Mouse (Mus musculus) liver, embryonic 14.5 days (tissue): ENCODE measurements around the gene Tmem125. TPM values are rescaled to one million over a fixed set of nuclear protein-coding genes. Genes with fewer than 3 reads are reported as not detected.

Experiments used
- ATAC-seq: fragments of 200-750 bp; cut with Nextera tagmentation; 2 replicates; pipeline ENCODE4 v1.8.0; 2017; ENCODE audit warnings: moderate number of reproducible peaks, mild to moderate bottlenecking, moderate library complexity; ENCODE audit not compliant: insufficient read depth
- DNase-seq, 3 experiments: peaks; one replicate each; pipeline ENCODE4 v3.0.0-alpha.2; 2012 to 2013; ENCODE audit warnings: low read depth in 3 of 3, low spot score in 3 of 3
- H3K27ac ChIP-seq: fragments of 300-500 bp; sonication (generic); 2 replicates; pipeline ENCODE4 v1.5.1; 2014; ENCODE audit warnings: moderate library complexity, mild to moderate bottlenecking, control low read depth, inconsistent platforms
- H3K27me3 ChIP-seq: fragments of 300-500 bp; sonication (generic); 2 replicates; pipeline ENCODE4 v1.6.1; 2014; ENCODE audit warnings: mild to moderate bottlenecking, low read length, moderate library complexity; ENCODE audit not compliant: control insufficient read depth, insufficient read depth
- H3K36me3 ChIP-seq: fragments of 300-500 bp; sonication (generic); replicated peaks from 2 replicates; pipeline ENCODE4 v1.6.1; 2014; ENCODE audit warnings: low read depth; ENCODE audit not compliant: control insufficient read depth, insufficient read depth
- H3K4me1 ChIP-seq, 2 experiments: fragments of 200-500 bp in 1 of 2; fragments of 300-500 bp in 1 of 2; sonication (generic) in 1 of 2; replicated peaks; 2 replicates each; pipeline ENCODE4 v1.6.1; 2012 to 2014; ENCODE audit warnings: antibody characterized with exemption in 1 of 2, inconsistent platforms in 1 of 2, low read length in 1 of 2; ENCODE audit not compliant: control insufficient read depth in 2 of 2, insufficient read depth in 2 of 2
- H3K4me2 ChIP-seq: fragments of 300-500 bp; sonication (generic); 2 replicates; pipeline ENCODE4 v1.6.1; 2014; ENCODE audit warnings: low read depth, mild to moderate bottlenecking, control low read depth, moderate library complexity
- H3K4me3 ChIP-seq, 2 experiments: fragments of 200-500 bp in 1 of 2; fragments of 300-500 bp in 1 of 2; sonication (generic) in 1 of 2; 2 replicates each; pipeline ENCODE4 v1.5.1; 2012 to 2014; ENCODE audit warnings: low read depth in 2 of 2, low read length in 2 of 2, mild to moderate bottlenecking in 2 of 2, control low read depth in 1 of 2, inconsistent platforms in 1 of 2, moderate library complexity in 1 of 2; ENCODE audit not compliant: insufficient read depth in 1 of 2
- H3K9ac ChIP-seq: fragments of 300-500 bp; sonication (generic); replicated peaks from 2 replicates; pipeline ENCODE4 v1.6.1; 2014; ENCODE audit warnings: mild to moderate bottlenecking, control low read depth, moderate library complexity
- H3K9me3 ChIP-seq: fragments of 300-500 bp; sonication (generic); 2 replicates; pipeline ENCODE4 v1.6.1; 2016; ENCODE audit warnings: low read length, mixed read lengths; ENCODE audit not compliant: control insufficient read depth
- CTCF ChIP-seq: IDR thresholded peaks from 2 replicates; pipeline ENCODE4 v1.5.1; 2016; ENCODE audit warnings: antibody characterized with exemption, low read depth, control low read depth
- EP300 ChIP-seq: IDR thresholded peaks from 2 replicates; pipeline ENCODE4 v1.6.1; 2016; ENCODE audit warnings: antibody characterized with exemption, low read depth
- WGBS: fragments of 180-500 bp; shearing (Covaris S2); extraction: QIAGEN DNeasy Blood & Tissue Kit; methylation state at CpG from one replicate; pipeline ENCODE4 v1.1.7; 2014; ENCODE audit not compliant: insufficient replicate concordance; 5-methylcytosine and 5-hydroxymethylcytosine counted together
- polyA plus RNA-seq, 2 experiments: library from polyadenylated mRNA; depleted of rRNA in 1 of 2; stranded (reverse) in 1 of 2; unstranded in 1 of 2; fragments of >200 nt; fragmentation: Nextera tagmentation in 1 of 2; extraction: Ambion mirVana in 1 of 2; gene quantifications; 2 replicates each; pipeline versions ENCODE4 v1.2.1 to v1.2.3; 2012 to 2014

The Tmem125 gene
- polyA plus RNA-seq, 2 experiments: 1.2 to 1.5 TPM

DNA sequence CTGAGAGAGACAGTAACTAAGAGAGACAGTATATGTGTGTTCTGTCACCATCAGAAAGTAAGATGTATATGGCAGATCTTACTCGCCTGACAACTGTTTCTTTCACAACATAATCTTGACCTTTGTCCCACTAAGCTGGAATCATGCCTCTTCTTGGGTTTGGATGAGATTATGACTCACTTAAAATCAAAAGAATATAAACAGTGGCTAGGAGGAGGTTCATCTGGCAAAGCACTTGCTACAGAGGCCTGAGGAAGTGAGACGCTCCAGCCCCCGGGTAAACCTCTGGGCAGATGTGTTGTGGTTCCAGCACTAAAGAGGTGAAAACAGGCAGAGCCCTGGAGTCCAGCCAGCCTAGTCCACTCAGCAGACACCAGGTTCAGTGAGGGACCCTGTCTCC is 38.3 kb downstream of the Tmem125 start:
- Histone ChIP-seq H3K27me3 (no peaks in the 10 kb centered on the region), H3K4me1 (no peaks in the 10 kb centered on the region), H3K9me3 (no peaks in the 10 kb centered on the region), H3K27ac (no peak overlapping the region), H3K9ac (no peak overlapping the region), H3K4me3 (no peak overlapping the region), H3K36me3 (no peaks in the 10 kb centered on the region), H3K4me2 (no peak overlapping the region)
- DNase-seq (no peak), ATAC-seq (no peak)
- WGBS: 44% methylated on average over 3 of the region's 3 CpGs
- TF ChIP-seq CTCF (no peak), EP300 (no peak)

DNA sequence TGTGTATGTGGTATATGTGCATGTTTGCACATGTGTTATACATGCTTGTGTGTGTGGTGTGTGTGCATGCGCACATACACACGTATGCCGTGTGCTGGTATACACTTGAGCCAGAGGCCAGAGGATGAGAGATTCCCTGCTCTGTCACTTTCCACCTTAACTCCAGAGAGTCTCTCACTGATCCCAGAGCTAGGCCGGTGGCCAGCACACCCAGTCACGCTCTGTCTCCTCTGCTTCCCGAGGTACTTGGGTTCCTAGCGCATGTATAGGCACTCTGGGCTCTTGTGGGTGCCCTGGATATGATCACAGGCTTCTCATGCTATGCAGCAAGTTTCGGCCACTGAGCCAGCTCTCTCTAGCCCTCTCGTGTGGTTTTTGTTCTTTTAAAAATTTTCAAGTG is 43.1 kb downstream of the Tmem125 start:
- 62% methylated on average over 9 of the region's 9 CpGs for WGBS
- ATAC-seq (no peak), DNase-seq (no peak)
- Histone ChIP-seq H3K36me3 (no peaks in the 10 kb centered on the region), H3K4me2 (no peak overlapping the region), H3K27me3 (no peaks in the 10 kb centered on the region), H3K27ac (no peak overlapping the region), H3K9me3 (no peaks in the 10 kb centered on the region), H3K9ac (no peak overlapping the region), H3K4me1 (no peaks in the 10 kb centered on the region; a peak in 1 of 4 replicates), H3K4me3 (no peak overlapping the region)
- TF ChIP-seq CTCF (no peak), EP300 (no peak)

DNA sequence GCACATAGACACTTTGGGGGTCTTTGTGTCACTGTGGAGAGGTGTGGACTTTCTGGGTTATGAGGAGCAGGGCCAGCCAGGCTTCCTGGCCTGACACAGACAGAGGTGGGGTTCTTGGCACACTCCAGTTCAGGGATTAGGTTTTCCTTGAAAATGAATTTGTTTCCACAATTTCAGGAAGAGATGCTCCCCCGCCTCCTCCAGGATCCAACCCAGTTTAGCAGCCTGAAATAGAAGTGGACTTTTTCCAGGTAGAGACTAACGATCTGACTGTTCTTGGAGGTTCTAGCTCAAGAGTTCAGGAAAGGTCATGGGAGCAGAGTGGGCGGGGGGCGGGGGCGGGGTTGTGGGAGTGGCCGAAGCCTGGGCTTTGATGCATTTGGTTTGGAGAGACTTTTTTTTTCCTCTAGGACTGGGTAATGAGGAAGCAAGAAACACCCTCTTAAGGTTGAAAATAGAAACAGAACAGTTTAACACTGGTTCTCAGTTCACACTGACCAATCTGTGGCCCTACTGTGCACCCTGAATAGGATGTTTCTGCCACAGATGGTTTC is 43.6 kb downstream of the Tmem125 start:
- ATAC-seq (no peak), DNase-seq (no peak)
- H3K4me2 ChIP-seq: no peak overlapping the region
- no peaks in the 10 kb centered on the region for H3K9me3 ChIP-seq
- no peak for TF ChIP-seq CTCF
- no peak for TF ChIP-seq EP300
- no peaks in the 10 kb centered on the region for H3K27me3 ChIP-seq
- WGBS: 37% methylated on average over 6 of the region's 6 CpGs
- H3K4me3 ChIP-seq: no peak overlapping the region
- no peaks in the 10 kb centered on the region; a peak in 1 of 4 replicates for H3K4me1 ChIP-seq
- no peak overlapping the region for H3K27ac ChIP-seq
- H3K9ac ChIP-seq: no peak overlapping the region
- H3K36me3 ChIP-seq: no peaks in the 10 kb centered on the region

Other genes starting within 250 kb of the Tmem125 start
- gene Szt2, start 134.8 kb downstream of the Tmem125 start, polyA plus RNA-seq (2012; rRNA removed): 5.8 and 5.9 TPM in 2 replicates
- gene Szt2, start 134.8 kb downstream of the Tmem125 start, polyA plus RNA-seq (2014; fragmentation: Nextera tagmentation; extraction: Ambion mirVana): 2.2 and 2.6 TPM in 2 replicates
- gene Med8, start 134.7 kb downstream of the Tmem125 start, polyA plus RNA-seq (2012; rRNA removed): 33.5 and 50.2 TPM in 2 replicates
- 69.1 and 73.8 TPM in 2 replicates for gene Med8, start 134.7 kb downstream of the Tmem125 start, polyA plus RNA-seq (2014; fragmentation: Nextera tagmentation; extraction: Ambion mirVana)
- 88.1 and 113 TPM in 2 replicates for gene Elovl1, start 116.0 kb downstream of the Tmem125 start, polyA plus RNA-seq (2012; rRNA removed)
- gene Elovl1, start 116.0 kb downstream of the Tmem125 start, polyA plus RNA-seq (2014; fragmentation: Nextera tagmentation; extraction: Ambion mirVana): 87.1 and 88.0 TPM in 2 replicates
- 99.0 and 109 TPM in 2 replicates for gene Cdc20, start 106.7 kb downstream of the Tmem125 start, polyA plus RNA-seq (2012; rRNA removed)
- 147 and 167 TPM in 2 replicates for gene Cdc20, start 106.7 kb downstream of the Tmem125 start, polyA plus RNA-seq (2014; fragmentation: Nextera tagmentation; extraction: Ambion mirVana)
- 5.6 and 5.7 TPM in 2 replicates for gene Mpl, start 86.5 kb downstream of the Tmem125 start, polyA plus RNA-seq (2012; rRNA removed)
- gene Mpl, start 86.5 kb downstream of the Tmem125 start, polyA plus RNA-seq (2014; fragmentation: Nextera tagmentation; extraction: Ambion mirVana): 6.3 and 9.0 TPM in 2 replicates
- 5.0 and 5.3 TPM in 2 replicates for gene Tie1, start 54.0 kb downstream of the Tmem125 start, polyA plus RNA-seq (2012; rRNA removed)
- 3.5 and 3.9 TPM in 2 replicates for gene Tie1, start 54.0 kb downstream of the Tmem125 start, polyA plus RNA-seq (2014; fragmentation: Nextera tagmentation; extraction: Ambion mirVana)
- 4.8 and 6.3 TPM in 2 replicates for gene 2610528J11Rik, start 17.0 kb downstream of the Tmem125 start, polyA plus RNA-seq (2012; rRNA removed)
- 6.4 and 6.9 TPM in 2 replicates for gene 2610528J11Rik, start 17.0 kb downstream of the Tmem125 start, polyA plus RNA-seq (2014; fragmentation: Nextera tagmentation; extraction: Ambion mirVana)
- gene Cfap57, start 76.7 kb upstream of the Tmem125 start, polyA plus RNA-seq (2012; rRNA removed): 0.12 and 0.54 TPM in 2 replicates
- gene Cfap57, start 76.7 kb upstream of the Tmem125 start, polyA plus RNA-seq (2014; fragmentation: Nextera tagmentation; extraction: Ambion mirVana): 0.94 and 1.3 TPM in 2 replicates
- gene Ebna1bp2, start 76.8 kb upstream of the Tmem125 start, polyA plus RNA-seq (2012; rRNA removed): 27.7 and 60.2 TPM in 2 replicates
- 92.2 and 95.0 TPM in 2 replicates for gene Ebna1bp2, start 76.8 kb upstream of the Tmem125 start, polyA plus RNA-seq (2014; fragmentation: Nextera tagmentation; extraction: Ambion mirVana)
- not detected in 2 replicates for gene Olfr62, start 114.9 kb upstream of the Tmem125 start, polyA plus RNA-seq (2012; rRNA removed)
- gene Olfr62, start 114.9 kb upstream of the Tmem125 start, polyA plus RNA-seq (2014; fragmentation: Nextera tagmentation; extraction: Ambion mirVana): not detected in 2 replicates
- gene Olfr1342, start 148.7 kb upstream of the Tmem125 start, polyA plus RNA-seq (2012; rRNA removed): not detected in 2 replicates
- gene Olfr1342, start 148.7 kb upstream of the Tmem125 start, polyA plus RNA-seq (2014; fragmentation: Nextera tagmentation; extraction: Ambion mirVana): not detected in 2 replicates
- not detected in 2 replicates for gene Olfr1341, start 159.5 kb upstream of the Tmem125 start, polyA plus RNA-seq (2012; rRNA removed)
- gene Olfr1341, start 159.5 kb upstream of the Tmem125 start, polyA plus RNA-seq (2014; fragmentation: Nextera tagmentation; extraction: Ambion mirVana): not detected in 2 replicates
- gene Olfr1340, start 176.1 kb upstream of the Tmem125 start, polyA plus RNA-seq (2012; rRNA removed): not detected in 2 replicates
- gene Olfr1340, start 176.1 kb upstream of the Tmem125 start, polyA plus RNA-seq (2014; fragmentation: Nextera tagmentation; extraction: Ambion mirVana): not detected in 2 replicates
- gene Olfr1339, start 188.1 kb upstream of the Tmem125 start, polyA plus RNA-seq (2012; rRNA removed): not detected in 2 replicates
- gene Olfr1339, start 188.1 kb upstream of the Tmem125 start, polyA plus RNA-seq (2014; fragmentation: Nextera tagmentation; extraction: Ambion mirVana): not detected in 2 replicates
- gene Olfr1338, start 214.7 kb upstream of the Tmem125 start, polyA plus RNA-seq (2012; rRNA removed): not detected in 2 replicates
- not detected in 2 replicates for gene Olfr1338, start 214.7 kb upstream of the Tmem125 start, polyA plus RNA-seq (2014; fragmentation: Nextera tagmentation; extraction: Ambion mirVana)
- not detected in 2 replicates for gene Olfr1337, start 238.5 kb upstream of the Tmem125 start, polyA plus RNA-seq (2012; rRNA removed)
- not detected in 2 replicates for gene Olfr1337, start 238.5 kb upstream of the Tmem125 start, polyA plus RNA-seq (2014; fragmentation: Nextera tagmentation; extraction: Ambion mirVana)